Mouse (Mus musculus): Measurements from ENCODE around the gene Lrrc57. TPM values are rescaled to one million over a fixed set of nuclear protein-coding genes. Genes with fewer than 3 reads are reported as not detected.
A peak's percentile ranks its signal among the peaks of the same experiment; 100 is the strongest.

Gene Lrrc57
- total and polyA plus RNA-seq, 3 experiments, result 11.1 to 17.5 TPM; not detected in 1

GRCm38 (mm10) chr2:120563235-120563990 is 45.9 kb downstream of the Lrrc57 start, which contains the start of gene Zfp106 (continued):
- TF ChIP-seq USF2 (IDR thresholded peaks at IDR 0.05; ENCODE audit: borderline replicate concordance in 1 of 2, insufficient read depth in 1 of 2, low read depth in 1 of 2, low read length in 2 of 2), result no peak
- TF ChIP-seq RCOR1 (IDR thresholded peaks at IDR 0.05; ENCODE audit: low read depth, low read length), result no peak
- TF ChIP-seq MAZ (IDR thresholded peaks at IDR 0.05; ENCODE audit: low read depth, low read length), result peak; percentile 98
- TF ChIP-seq POLR2AphosphoS5 (IDR thresholded peaks at IDR 0.05; ENCODE audit: borderline replicate concordance, low read depth, low read length), result no peak
- TF ChIP-seq TCF12 (IDR thresholded peaks at IDR 0.05; ENCODE audit: low read depth, low read length), result peak; percentile 71
- TF ChIP-seq SIN3A (IDR thresholded peaks at IDR 0.05; ENCODE audit: low read length), result peak; percentile 86
- TF ChIP-seq CHD2 (IDR thresholded peaks at IDR 0.05; ENCODE audit: low read length), result no peak

DNA sequence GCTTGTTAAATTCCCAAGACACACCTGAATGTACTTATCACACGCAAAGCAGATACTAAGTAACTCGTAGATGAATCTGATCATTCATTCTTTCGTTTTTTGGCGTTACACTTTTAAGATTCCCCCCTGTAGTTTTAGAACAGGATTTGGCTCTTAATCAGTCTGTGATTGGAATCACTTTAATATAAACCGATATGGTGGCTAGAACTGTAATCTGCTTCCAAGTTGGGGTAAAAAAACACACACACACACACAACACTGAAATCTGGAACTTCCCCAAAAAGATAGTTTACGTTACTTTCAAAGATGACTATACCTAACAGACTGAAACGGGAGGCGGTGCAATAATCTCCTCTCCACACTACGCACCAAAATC is 46.5 kb downstream of the Lrrc57 start:
- DNase-seq (ENCODE audit: low read depth, low spot score), result peak; percentile 71
- Histone ChIP-seq H3K79me2 (ENCODE audit: control insufficient read depth, insufficient read depth, low read length, poor library complexity) (peaks cover 49% of the 10 kb centered on the region), H3K4me1 (ENCODE audit: control insufficient read depth in 1 of 2, insufficient read depth in 2 of 2, low read length in 2 of 2) (peaks cover 14 to 23% of the 10 kb centered on the region in 2 experiments), H3K27me3 (ENCODE audit: control insufficient read depth in 1 of 2, insufficient read depth in 2 of 2, low read length in 2 of 2) (no peaks in the 10 kb centered on the region), H3K9me3 (replicated peaks; ENCODE audit: insufficient read depth, low read length) (no peaks in the 10 kb centered on the region), H3K36me3 (ENCODE audit: control insufficient read depth in 1 of 2, insufficient read depth in 2 of 2, low read length in 2 of 2) (peaks cover 2 to 49% of the 10 kb centered on the region in 2 experiments; a peak in 3 of 4 replicates), H3K27ac (ENCODE audit: control insufficient read depth, low read depth, low read length) (peak overlapping the region; percentile 67), H3K9ac (ENCODE audit: control insufficient read depth, low read depth, low read length, poor library complexity, severe bottlenecking) (peak overlapping the region; percentile 97), H3K4me3 (ENCODE audit: control insufficient read depth in 1 of 2, insufficient read depth in 1 of 2, low read depth in 2 of 2, low read length in 2 of 2) (peak overlapping the region; percentile 88 to 97)
- TF ChIP-seq TAL1 (IDR thresholded peaks at IDR 0.05; ENCODE audit: low read length) (0 out of 2 replicates have a peak, but pooled peaks have one; percentile 5), BHLHE40 (IDR thresholded peaks at IDR 0.05; ENCODE audit: borderline replicate concordance, low read depth, low read length) (no peak), NELFE (IDR thresholded peaks at IDR 0.05; ENCODE audit: low read depth, low read length) (no peak), ZMIZ1 (IDR thresholded peaks at IDR 0.05; ENCODE audit: low read depth, low read length) (no peak), POLR2AphosphoS5 (IDR thresholded peaks at IDR 0.05; ENCODE audit: borderline replicate concordance, low read depth, low read length) (no peak), TCF12 (IDR thresholded peaks at IDR 0.05; ENCODE audit: low read depth, low read length) (0 out of 2 replicates have a peak, but pooled peaks have one; percentile 8), EP300 (IDR thresholded peaks at IDR 0.05; ENCODE audit: low read depth in 1 of 2, low read length in 2 of 2) (peak in 1 of 2 experiments; percentile 49; a peak in 1 of 4 replicates), ZNF384 (IDR thresholded peaks at IDR 0.05; ENCODE audit: low read depth, low read length) (peak; percentile 30; the same call in 1 of the 2 replicates), POLR2A (IDR thresholded peaks at IDR 0.05; ENCODE audit: control insufficient read depth in 1 of 2, insufficient read depth in 1 of 2, low read depth in 1 of 2, low read length in 2 of 2, poor library complexity in 1 of 2) (no peak), CHD1 (IDR thresholded peaks at IDR 0.05; ENCODE audit: low read depth, low read length) (no peak; the same call in 1 of the 2 replicates), SIN3A (IDR thresholded peaks at IDR 0.05; ENCODE audit: low read length) (peak; percentile 30), GABPA (IDR thresholded peaks at IDR 0.05; ENCODE audit: low read depth, low read length) (no peak), RCOR1 (IDR thresholded peaks at IDR 0.05; ENCODE audit: low read depth, low read length) (peak; percentile 95), MYB (IDR thresholded peaks at IDR 0.05; ENCODE audit: low read depth, low read length) (0 out of 2 replicates have a peak, but pooled peaks have one; percentile 21)

Measured in MEL (cell line).